Mouse (Mus musculus) embryonic facial prominence, embryonic 14.5 days (tissue): ENCODE data around the gene Gnat2. TPM values are rescaled to one million over a fixed set of nuclear protein-coding genes. Genes with fewer than 3 reads are reported as not detected.

Source experiments
- ATAC-seq: fragments of 200-750 bp; cut with Nextera tagmentation; 2 replicates; pipeline ENCODE4 v1.8.0; 2017; ENCODE audit warnings: low read depth, moderate number of reproducible peaks, moderate TSS enrichment
- DNase-seq: peaks from one replicate; pipeline ENCODE4 v3.0.0-alpha.2; 2015; ENCODE audit warnings: low spot score
- H3K27ac ChIP-seq: fragments of 300-500 bp; sonication (generic); replicated peaks from 2 replicates; pipeline ENCODE4 v1.5.1; 2014; ENCODE audit warnings: low read depth, mild to moderate bottlenecking, low read length, moderate library complexity
- H3K27me3 ChIP-seq: fragments of 300-500 bp; sonication (generic); replicated peaks from 2 replicates; pipeline ENCODE4 v1.6.1; 2014; ENCODE audit warnings: low read length; ENCODE audit not compliant: control insufficient read depth, insufficient read depth
- H3K36me3 ChIP-seq: fragments of 300-500 bp; sonication (generic); 2 replicates; pipeline ENCODE4 v1.6.1; 2014; ENCODE audit warnings: low read length, mixed read lengths; ENCODE audit not compliant: control insufficient read depth, insufficient read depth
- H3K4me1 ChIP-seq: fragments of 300-500 bp; sonication (generic); 2 replicates; pipeline ENCODE4 v1.6.1; 2014; ENCODE audit warnings: antibody characterized with exemption, low read length; ENCODE audit not compliant: control insufficient read depth, insufficient read depth
- H3K4me2 ChIP-seq: fragments of 300-500 bp; sonication (generic); 2 replicates; pipeline ENCODE4 v1.6.1; 2014; ENCODE audit warnings: low read depth, mild to moderate bottlenecking, low read length, moderate library complexity, mixed read lengths
- H3K4me3 ChIP-seq: fragments of 300-500 bp; sonication (generic); 2 replicates; pipeline ENCODE4 v1.5.1; 2014; ENCODE audit warnings: low read depth, mild to moderate bottlenecking, low read length
- H3K9ac ChIP-seq: fragments of 300-500 bp; sonication (generic); 2 replicates; pipeline ENCODE4 v1.6.1; 2014; ENCODE audit warnings: low read depth, mild to moderate bottlenecking, low read length, moderate library complexity, mixed read lengths
- H3K9me3 ChIP-seq: fragments of 300-500 bp; sonication (generic); 2 replicates; pipeline ENCODE4 v1.6.1; 2016; ENCODE audit warnings: low read length; ENCODE audit not compliant: control insufficient read depth
- WGBS: fragments of 180-500 bp; shearing (Covaris S2); extraction: QIAGEN DNeasy Blood & Tissue Kit; methylation state at CpG from one replicate; pipeline ENCODE4 v1.1.7; 2014; 5-methylcytosine and 5-hydroxymethylcytosine counted together
- polyA plus RNA-seq: library from polyadenylated mRNA; unstranded; fragments of >200 nt; fragmentation: Nextera tagmentation; extraction: Ambion mirVana; gene quantifications from 2 replicates; pipeline ENCODE4 v1.2.1, GENCODE M21; 2014

Gnat2 gene
- polyA plus RNA-seq, 1 experiment from 2014 or later, result 0.53 TPM

GRCm38 (mm10) chr3:108113591-108114289 lies 21.2 kb downstream of the Gnat2 start:
- H3K27ac ChIP-seq, result no peak overlapping the region
- no peaks in the 10 kb centered on the region for H3K9me3 ChIP-seq
- 87% methylated on average over 7 of the region's 7 CpGs for WGBS
- no peaks in the 10 kb centered on the region for H3K27me3 ChIP-seq
- H3K36me3 ChIP-seq, result peaks cover 91% of the 10 kb centered on the region
- H3K4me2 ChIP-seq, result no peak overlapping the region
- no peak overlapping the region for H3K4me3 ChIP-seq
- no peak overlapping the region for H3K9ac ChIP-seq
- DNase-seq (no peak), ATAC-seq (no peak)
- H3K4me1 ChIP-seq, result no peaks in the 10 kb centered on the region

- Histone ChIP-seq H3K27ac (no peak overlapping the region), H3K4me3 (no peak overlapping the region), H3K4me1 (no peaks in the 10 kb centered on the region), H3K9ac (no peak overlapping the region), H3K9me3 (no peaks in the 10 kb centered on the region), H3K4me2 (no peak overlapping the region), H3K27me3 (no peaks in the 10 kb centered on the region), H3K36me3 (peaks cover 84% of the 10 kb centered on the region)
- DNase-seq (no peak), ATAC-seq (no peak)
- WGBS, result 91% methylated on average over 6 of the region's 6 CpGs
Observed at GRCm38 (mm10) chr3:108117465-108117864, 24.9 kb downstream of the Gnat2 start.

GRCm38 (mm10) chr3:108121101-108121500 lies 28.5 kb downstream of the Gnat2 start:
- Histone ChIP-seq H3K27me3 (no peaks in the 10 kb centered on the region), H3K4me3 (no peak overlapping the region), H3K36me3 (peaks cover 65% of the 10 kb centered on the region), H3K4me2 (no peak overlapping the region), H3K27ac (no peak overlapping the region), H3K9me3 (no peaks in the 10 kb centered on the region), H3K9ac (no peak overlapping the region), H3K4me1 (no peaks in the 10 kb centered on the region)
- DNase-seq (no peak), ATAC-seq (no peak)
- 89% methylated on average over 3 of the region's 3 CpGs for WGBS

GRCm38 (mm10) chr3:108123242-108123641 lies 30.7 kb downstream of the Gnat2 start:
- Histone ChIP-seq H3K4me1 (no peaks in the 10 kb centered on the region), H3K9ac (no peak overlapping the region), H3K27me3 (no peaks in the 10 kb centered on the region), H3K27ac (no peak overlapping the region), H3K36me3 (peaks cover 47% of the 10 kb centered on the region), H3K4me2 (no peak overlapping the region), H3K4me3 (no peak overlapping the region), H3K9me3 (no peaks in the 10 kb centered on the region)
- WGBS, result 87% methylated on average over 5 of the region's 5 CpGs
- no peak for ATAC-seq
- no peak for DNase-seq

GRCm38 (mm10) chr3:108124131-108124530 lies 31.5 kb downstream of the Gnat2 start:
- Histone ChIP-seq H3K27ac (no peak overlapping the region), H3K4me1 (no peaks in the 10 kb centered on the region), H3K9me3 (no peaks in the 10 kb centered on the region), H3K4me2 (no peak overlapping the region), H3K36me3 (peaks cover 38% of the 10 kb centered on the region), H3K4me3 (no peak overlapping the region), H3K27me3 (no peaks in the 10 kb centered on the region), H3K9ac (no peak overlapping the region)
- ATAC-seq (no peak), DNase-seq (no peak)
- WGBS, result 45% methylated on average over 1 of the region's 1 CpGs

- no peak overlapping the region for H3K4me2 ChIP-seq
- no peak for DNase-seq
- no peaks in the 10 kb centered on the region for H3K9me3 ChIP-seq
- peaks cover 20% of the 10 kb centered on the region for H3K36me3 ChIP-seq
- H3K27ac ChIP-seq, result no peak overlapping the region
- H3K9ac ChIP-seq, result no peak overlapping the region
- H3K4me3 ChIP-seq, result no peak overlapping the region
- ATAC-seq, result no peak
- WGBS, result 88% methylated on average over 3 of the region's 3 CpGs
- no peaks in the 10 kb centered on the region for H3K27me3 ChIP-seq
- H3K4me1 ChIP-seq, result no peaks in the 10 kb centered on the region
Observed at GRCm38 (mm10) chr3:108126327-108126726, 33.7 kb downstream of the Gnat2 start.

- Histone ChIP-seq H3K4me1 (no peaks in the 10 kb centered on the region), H3K27ac (no peak overlapping the region), H3K4me3 (no peak overlapping the region), H3K9me3 (no peaks in the 10 kb centered on the region), H3K4me2 (no peak overlapping the region), H3K36me3 (peaks cover 2% of the 10 kb centered on the region; the same call in 1 of the 2 replicates), H3K27me3 (no peaks in the 10 kb centered on the region), H3K9ac (no peak overlapping the region)
- ATAC-seq (no peak), DNase-seq (no peak)
- WGBS, result 68% methylated on average over 5 of the region's 5 CpGs
Observed at GRCm38 (mm10) chr3:108128520-108128919, 35.9 kb downstream of the Gnat2 start.

- 91% methylated on average over 4 of the region's 4 CpGs for WGBS
Observed at GRCm38 (mm10) chr3:108129367-108129766, 36.8 kb downstream of the Gnat2 start.

GRCm38 (mm10) chr3:108129804-108130203 lies 37.2 kb downstream of the Gnat2 start:
- Histone ChIP-seq H3K4me2 (no peak overlapping the region), H3K4me3 (no peak overlapping the region), H3K36me3 (no peaks in the 10 kb centered on the region), H3K9me3 (no peaks in the 10 kb centered on the region), H3K27me3 (no peaks in the 10 kb centered on the region), H3K4me1 (no peaks in the 10 kb centered on the region), H3K9ac (no peak overlapping the region), H3K27ac (no peak overlapping the region)
- ATAC-seq (no peak), DNase-seq (no peak)
- whole genome bisulfite sequencing, result 92% methylated on average over 4 of the region's 4 CpGs

More at GRCm38 (mm10) chr3:108129367-108129766, 36.8 kb downstream of the Gnat2 start:
- Histone ChIP-seq H3K27me3 (no peaks in the 10 kb centered on the region), H3K4me2 (no peak overlapping the region), H3K36me3 (no peaks in the 10 kb centered on the region), H3K9me3 (no peaks in the 10 kb centered on the region), H3K9ac (no peak overlapping the region), H3K27ac (no peak overlapping the region), H3K4me1 (no peaks in the 10 kb centered on the region), H3K4me3 (no peak overlapping the region)
- ATAC-seq (no peak), DNase-seq (no peak)
